Mouse (Mus musculus): ENCODE results near the gene Gm7137.
"Not testable (repeated sequence)": the region's sequence is repeated elsewhere in the genome, so short reads cannot be mapped to it uniquely, and the experiment has no call there.

Gene Gm7137

GRCm38 (mm10) chr10:77769727-77770126 lies 18.3 kb downstream of the Gm7137 start:
- in situ Hi-C loops (cut with MboI; ENCODE audit: low pct_unique_long_range_greater_than_20kb in 1 of 2, low sequenced_read_pairs in 2 of 2, unreplicated experiment in 1 of 2): no loop called here

GRCm38 (mm10) chr10:77759582-77759981 lies 28.4 kb downstream of the Gm7137 start, which contains the start of gene Gm3233:
TSS of gene Gm3233 (minus strand) at chr10:77759682.
- in situ Hi-C loops (cut with MboI; ENCODE audit: low pct_unique_long_range_greater_than_20kb in 1 of 2, low sequenced_read_pairs in 2 of 2, unreplicated experiment in 1 of 2): not testable (repeated sequence)

- in situ Hi-C loops (cut with MboI; ENCODE audit: low pct_unique_long_range_greater_than_20kb in 1 of 2, low sequenced_read_pairs in 2 of 2, unreplicated experiment in 1 of 2): no loop called here
These were observed 34.6 kb downstream of the Gm7137 start for GRCm38 (mm10) chr10:77753448-77753847.

GRCm38 (mm10) chr10:77752312-77752711 lies 35.7 kb downstream of the Gm7137 start:
- in situ Hi-C loops (cut with MboI; ENCODE audit: low pct_unique_long_range_greater_than_20kb in 1 of 2, low sequenced_read_pairs in 2 of 2, unreplicated experiment in 1 of 2): not testable (repeated sequence)

GRCm38 (mm10) chr10:77751254-77751653 lies 36.7 kb downstream of the Gm7137 start, which contains the start of gene Gm9736:
TSS of gene Gm9736 (minus strand) at chr10:77751354.
- in situ Hi-C loops (cut with MboI; ENCODE audit: low pct_unique_long_range_greater_than_20kb in 1 of 2, low sequenced_read_pairs in 2 of 2, unreplicated experiment in 1 of 2): not testable (repeated sequence)

- in situ Hi-C loops (cut with MboI; ENCODE audit: low pct_unique_long_range_greater_than_20kb in 1 of 2, low sequenced_read_pairs in 2 of 2, unreplicated experiment in 1 of 2): not testable (repeated sequence)
These were observed 37.3 kb downstream of the Gm7137 start for GRCm38 (mm10) chr10:77750686-77751085.

GRCm38 (mm10) chr10:77741924-77742688 lies 45.9 kb downstream of the Gm7137 start, which contains the start of gene Gm18596:
TSS of gene Gm18596 (minus strand) at chr10:77742638.
- in situ Hi-C loops (cut with MboI; ENCODE audit: low pct_unique_long_range_greater_than_20kb in 1 of 2, low sequenced_read_pairs in 2 of 2, unreplicated experiment in 1 of 2): loop anchor here in 1 of 2 experiments (25.0 kb wide), 1 partner anchor 655 kb away; no protein-coding TSS in a partner anchor

GRCm38 (mm10) chr10:77738929-77739328 lies 49.1 kb downstream of the Gm7137 start:
- in situ Hi-C loops (cut with MboI; ENCODE audit: low pct_unique_long_range_greater_than_20kb in 1 of 2, low sequenced_read_pairs in 2 of 2, unreplicated experiment in 1 of 2): loop anchor here in 1 of 2 experiments (25.0 kb wide), 1 partner anchor 652 kb away; no protein-coding TSS in a partner anchor

Measured in mouse embryonic stem cell (cell line).